Mouse (Mus musculus) layer of hippocampus, postnatal 10 days (tissue): ENCODE measurements around the gene Gdpd5. TPM values are rescaled to one million over a fixed set of nuclear protein-coding genes. Genes with fewer than 3 reads are reported as not detected.
"Not testable (repeated sequence)": the region's sequence is repeated elsewhere in the genome, so short reads cannot be mapped to it uniquely, and the experiment has no call there.

Experiments used
- DNase-seq, 2 experiments: peaks; one replicate each; pipeline ENCODE4 v3.0.0; 2021; ENCODE audit warnings: low spot score in 2 of 2
- total RNA-seq, 2 experiments: library from RNA; stranded (reverse); gene quantifications; 2 replicates each; pipeline ENCODE4 v1.2.3; 2021

Gene Gdpd5
- total RNA-seq, 2 experiments from 2014 or later, result 31.4 to 37.4 TPM

DNA sequence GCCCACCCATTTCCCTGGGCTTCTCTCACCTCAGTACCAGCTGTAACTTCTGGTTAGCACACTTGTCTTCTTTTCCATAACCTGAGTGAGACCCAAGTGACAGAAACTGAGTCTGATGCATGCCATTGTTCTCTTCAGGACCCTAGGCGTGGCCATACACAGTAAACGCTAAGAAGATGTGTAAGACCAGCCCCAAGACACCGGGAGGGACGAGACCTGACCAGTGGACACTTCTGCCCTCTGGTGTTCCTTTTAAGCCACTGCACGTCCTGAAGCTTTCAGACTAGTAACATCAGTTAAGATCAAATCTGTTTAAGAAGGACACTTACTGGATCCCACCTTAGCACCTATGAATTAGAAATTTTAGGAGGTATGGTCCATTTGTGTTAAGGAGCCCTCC, 16.1 kb upstream of the Gdpd5 start:
- DNase-seq, result peak; percentile 75 to 76

GRCm38 (mm10) chr7:99366716-99367115, 14.5 kb upstream of the Gdpd5 start:
- DNase-seq, result no peak

GRCm38 (mm10) chr7:99374325-99374724, 6.9 kb upstream of the Gdpd5 start:
- not testable (repeated sequence) for DNase-seq

- DNase-seq, result peak; percentile 85 to 87
These were observed 5.8 kb upstream of the Gdpd5 start for GRCm38 (mm10) chr7:99375455-99375854.

GRCm38 (mm10) chr7:99378870-99379269, 2.3 kb upstream of the Gdpd5 start:
- DNase-seq, result no peak

GRCm38 (mm10) chr7:99380491-99381213, 562 bp upstream of the Gdpd5 start:
- DNase-seq, result peak; percentile 57 to 61

GRCm38 (mm10) chr7:99382088-99383000, 1.1 kb downstream of the Gdpd5 start:
- no peak for DNase-seq

GRCm38 (mm10) chr7:99383246-99383645, 2.0 kb downstream of the Gdpd5 start:
- DNase-seq, result no peak

- no peak for DNase-seq
These were observed 2.9 kb downstream of the Gdpd5 start for GRCm38 (mm10) chr7:99384101-99384611.

DNA sequence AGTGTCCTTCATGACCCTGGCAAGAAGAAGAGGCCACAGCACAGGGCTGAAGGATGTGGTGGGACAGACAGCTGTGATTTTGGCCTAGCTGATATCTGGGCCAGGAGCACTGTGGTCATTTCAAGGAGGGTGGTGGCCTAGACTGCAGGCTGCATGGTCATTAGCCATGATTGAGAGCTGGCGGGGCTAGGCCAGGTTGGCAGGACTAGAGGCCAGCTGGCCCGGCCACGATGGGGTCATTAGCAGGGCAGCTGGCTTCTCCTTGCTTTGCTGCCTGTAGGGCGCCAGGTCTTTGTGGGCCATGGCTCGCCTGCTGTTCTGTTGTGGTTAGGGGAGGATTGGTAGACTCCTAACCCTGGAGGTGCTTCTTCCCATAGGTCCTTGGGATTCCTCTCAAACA, 4.8 kb downstream of the Gdpd5 start:
- no peak for DNase-seq

GRCm38 (mm10) chr7:99386811-99387210, 5.6 kb downstream of the Gdpd5 start:
- no peak for DNase-seq

DNA sequence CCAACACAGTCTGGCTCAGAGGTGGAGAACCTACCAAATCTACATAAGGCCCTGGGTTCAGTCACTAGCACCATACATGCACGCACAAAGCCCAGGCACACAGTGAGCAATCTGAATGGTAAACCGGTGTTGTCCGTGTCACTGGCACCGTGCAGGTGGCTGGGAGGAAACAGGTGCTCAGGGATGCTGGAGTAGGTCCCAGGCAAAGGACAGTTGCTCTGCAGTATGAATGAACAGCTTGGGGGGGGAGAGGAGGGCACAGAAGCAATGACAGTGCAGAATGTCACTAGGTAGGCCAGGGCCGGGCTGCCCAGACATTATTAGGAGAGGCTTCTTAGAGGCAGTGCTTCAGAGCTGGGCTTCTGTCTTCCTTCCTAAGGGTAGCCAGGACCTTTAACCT, 6.1 kb downstream of the Gdpd5 start:
- no peak for DNase-seq

GRCm38 (mm10) chr7:99390559-99390958, 9.3 kb downstream of the Gdpd5 start:
- peak in 1 of 2 experiments; percentile 39 for DNase-seq

DNA sequence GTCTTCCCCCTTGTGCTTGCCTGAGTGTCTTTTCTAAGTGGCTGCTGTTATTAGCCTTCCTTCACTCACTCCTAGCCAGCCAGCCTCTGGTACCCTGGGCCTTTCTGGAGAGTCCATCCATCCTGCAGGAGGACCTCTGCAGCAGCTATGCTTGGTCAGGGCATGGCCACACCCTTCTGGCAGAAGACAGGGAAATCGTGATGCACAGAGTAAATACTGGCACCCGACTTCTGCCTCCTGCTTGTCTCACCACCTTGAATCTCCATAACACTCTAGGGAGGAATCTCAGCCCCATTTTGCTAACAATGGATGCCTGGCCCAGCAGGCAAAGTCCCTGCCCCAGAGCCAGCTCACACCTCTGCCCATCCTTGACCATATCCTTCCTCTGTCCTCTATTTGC, 11.5 kb downstream of the Gdpd5 start:
- no peak for DNase-seq

- peak in 1 of 2 experiments; percentile 41 for DNase-seq
These were observed 12.6 kb downstream of the Gdpd5 start for GRCm38 (mm10) chr7:99393711-99394325.

- no peak for DNase-seq
These were observed 14.2 kb downstream of the Gdpd5 start for GRCm38 (mm10) chr7:99395385-99395784.

- DNase-seq, result no peak
These were observed 14.8 kb downstream of the Gdpd5 start for GRCm38 (mm10) chr7:99395908-99396616.

GRCm38 (mm10) chr7:99396994-99397659, 15.9 kb downstream of the Gdpd5 start:
- DNase-seq, result no peak

- DNase-seq, result no peak
These were observed 20.2 kb downstream of the Gdpd5 start for GRCm38 (mm10) chr7:99401373-99401772.

- DNase-seq, result no peak
These were observed 21.3 kb downstream of the Gdpd5 start for GRCm38 (mm10) chr7:99402477-99402876.
